Mouse (Mus musculus): ENCODE measurements around the gene Folr1. TPM values are rescaled to one million over a fixed set of nuclear protein-coding genes. Genes with fewer than 3 reads are reported as not detected.

Gene Folr1
- total RNA-seq, 1 experiment, result 536 TPM

- in situ Hi-C loops (cut with MboI; ENCODE audit: low sequenced_read_pairs in 2 of 2, unreplicated experiment in 2 of 2), result no loop called here
- TF ChIP-seq ZNF384 (IDR thresholded peaks at IDR 0.05; ENCODE audit: low read depth, low read length), result no peak
- Histone ChIP-seq H3K9me3 (ENCODE audit: control insufficient read depth, insufficient read depth, low read depth, low read length) (no peaks in the 10 kb centered on the region), H3K27ac (ENCODE audit: insufficient read depth, low read depth, low read length, poor library complexity, severe bottlenecking) (no peak overlapping the region), H3K36me3 (ENCODE audit: control insufficient read depth, insufficient read depth, low read length, poor library complexity, severe bottlenecking) (peaks cover 27% of the 10 kb centered on the region), H3K9ac (ENCODE audit: insufficient read depth, low read depth, low read length, poor library complexity, severe bottlenecking) (no peak overlapping the region), H3K4me3 (ENCODE audit: insufficient read depth in 1 of 2, low read depth in 1 of 2, low read length in 2 of 2, poor library complexity in 1 of 2, severe bottlenecking in 1 of 2) (no peak overlapping the region), H3K4me1 (ENCODE audit: control insufficient read depth in 2 of 2, insufficient read depth in 2 of 2, low read length in 2 of 2, poor library complexity in 1 of 2) (peaks cover 9 to 13% of the 10 kb centered on the region in 2 experiments; a peak in 3 of 4 replicates)
- no peak for DNase-seq (ENCODE audit: low read depth, low spot score)
Measured at GRCm38 (mm10) chr7:101862291-101862690, 8.3 kb downstream of the Folr1 start.

- Histone ChIP-seq H3K9me3 (ENCODE audit: control insufficient read depth, insufficient read depth, low read depth, low read length) (no peaks in the 10 kb centered on the region), H3K27ac (ENCODE audit: insufficient read depth, low read depth, low read length, poor library complexity, severe bottlenecking) (no peak overlapping the region), H3K4me1 (ENCODE audit: control insufficient read depth in 2 of 2, insufficient read depth in 2 of 2, low read length in 2 of 2, poor library complexity in 1 of 2) (peaks cover 5 to 9% of the 10 kb centered on the region in 2 experiments; a peak in 3 of 4 replicates), H3K4me3 (ENCODE audit: insufficient read depth in 1 of 2, low read depth in 1 of 2, low read length in 2 of 2, poor library complexity in 1 of 2, severe bottlenecking in 1 of 2) (no peak overlapping the region), H3K9ac (ENCODE audit: insufficient read depth, low read depth, low read length, poor library complexity, severe bottlenecking) (no peak overlapping the region), H3K36me3 (ENCODE audit: control insufficient read depth, insufficient read depth, low read length, poor library complexity, severe bottlenecking) (peaks cover 36% of the 10 kb centered on the region)
- TF ChIP-seq HCFC1 (IDR thresholded peaks at IDR 0.05; ENCODE audit: borderline replicate concordance, insufficient read depth, low read length) (no peak), MAFK (IDR thresholded peaks at IDR 0.05; ENCODE audit: insufficient read depth, low read depth, low read length) (peak; percentile 87), ZNF384 (IDR thresholded peaks at IDR 0.05; ENCODE audit: low read depth, low read length) (no peak)
- in situ Hi-C loops (cut with MboI; ENCODE audit: low sequenced_read_pairs in 2 of 2, unreplicated experiment in 2 of 2), result no loop called here
- no peak for DNase-seq (ENCODE audit: low read depth, low spot score)
Measured at GRCm38 (mm10) chr7:101860978-101861377, 9.6 kb downstream of the Folr1 start.

GRCm38 (mm10) chr7:101858362-101858761, 12.2 kb downstream of the Folr1 start:
- Histone ChIP-seq H3K4me3 (ENCODE audit: insufficient read depth in 1 of 2, low read depth in 1 of 2, low read length in 2 of 2, poor library complexity in 1 of 2, severe bottlenecking in 1 of 2) (no peak overlapping the region), H3K27ac (ENCODE audit: insufficient read depth, low read depth, low read length, poor library complexity, severe bottlenecking) (no peak overlapping the region), H3K4me1 (ENCODE audit: control insufficient read depth in 2 of 2, insufficient read depth in 2 of 2, low read length in 2 of 2, poor library complexity in 1 of 2) (peaks cover 0 to 2% of the 10 kb centered on the region in 2 experiments; a peak in 2 of 4 replicates), H3K9me3 (ENCODE audit: control insufficient read depth, insufficient read depth, low read depth, low read length) (no peaks in the 10 kb centered on the region), H3K36me3 (ENCODE audit: control insufficient read depth, insufficient read depth, low read length, poor library complexity, severe bottlenecking) (peaks cover 38% of the 10 kb centered on the region), H3K9ac (ENCODE audit: insufficient read depth, low read depth, low read length, poor library complexity, severe bottlenecking) (no peak overlapping the region)
- no peak for DNase-seq (ENCODE audit: low read depth, low spot score)
- TF ChIP-seq MAFK (IDR thresholded peaks at IDR 0.05; ENCODE audit: insufficient read depth, low read depth, low read length), result no peak
- no peak for TF ChIP-seq HCFC1 (IDR thresholded peaks at IDR 0.05; ENCODE audit: borderline replicate concordance, insufficient read depth, low read length)
- no peak for TF ChIP-seq CHD2 (IDR thresholded peaks at IDR 0.05; ENCODE audit: low read depth, low read length)
- no peak for TF ChIP-seq ZNF384 (IDR thresholded peaks at IDR 0.05; ENCODE audit: low read depth, low read length)
- no peak for TF ChIP-seq ZC3H11A (IDR thresholded peaks at IDR 0.05; ENCODE audit: borderline replicate concordance, low read depth, low read length)
- in situ Hi-C loops (cut with MboI; ENCODE audit: low sequenced_read_pairs in 2 of 2, unreplicated experiment in 2 of 2), result no loop called here

- DNase-seq (ENCODE audit: low read depth, low spot score), result no peak
- in situ Hi-C loops (cut with MboI; ENCODE audit: low sequenced_read_pairs in 2 of 2, unreplicated experiment in 2 of 2), result no loop called here
- TF ChIP-seq MAFK (IDR thresholded peaks at IDR 0.05; ENCODE audit: insufficient read depth, low read depth, low read length), result no peak
- TF ChIP-seq CHD2 (IDR thresholded peaks at IDR 0.05; ENCODE audit: low read depth, low read length), result no peak
- no peak for TF ChIP-seq HCFC1 (IDR thresholded peaks at IDR 0.05; ENCODE audit: borderline replicate concordance, insufficient read depth, low read length)
- TF ChIP-seq ZC3H11A (IDR thresholded peaks at IDR 0.05; ENCODE audit: borderline replicate concordance, low read depth, low read length), result no peak
- TF ChIP-seq ZNF384 (IDR thresholded peaks at IDR 0.05; ENCODE audit: low read depth, low read length), result no peak
- Histone ChIP-seq H3K9me3 (ENCODE audit: control insufficient read depth, insufficient read depth, low read depth, low read length) (no peaks in the 10 kb centered on the region), H3K4me3 (ENCODE audit: insufficient read depth in 1 of 2, low read depth in 1 of 2, low read length in 2 of 2, poor library complexity in 1 of 2, severe bottlenecking in 1 of 2) (no peak within 1 kb of the TSS), H3K27ac (ENCODE audit: insufficient read depth, low read depth, low read length, poor library complexity, severe bottlenecking) (no peak within 1 kb of the TSS), H3K4me1 (ENCODE audit: control insufficient read depth in 2 of 2, insufficient read depth in 2 of 2, low read length in 2 of 2, poor library complexity in 1 of 2) (no peaks in the 10 kb centered on the region; a peak in 2 of 4 replicates), H3K36me3 (ENCODE audit: control insufficient read depth, insufficient read depth, low read length, poor library complexity, severe bottlenecking) (peaks cover 33% of the 10 kb centered on the region), H3K9ac (ENCODE audit: insufficient read depth, low read depth, low read length, poor library complexity, severe bottlenecking) (no peak within 1 kb of the TSS)
Measured at GRCm38 (mm10) chr7:101857094-101857493, 13.5 kb downstream of the Folr1 start, which contains the start of gene Folr2. TSS of gene Folr2 (minus strand) at chr7:101857194.

GRCm38 (mm10) chr7:101853816-101854215, 16.8 kb downstream of the Folr1 start:
- no peaks in the 10 kb centered on the region for H3K9me3 ChIP-seq (ENCODE audit: control insufficient read depth, insufficient read depth, low read depth, low read length)
- H3K36me3 ChIP-seq (ENCODE audit: control insufficient read depth, insufficient read depth, low read length, poor library complexity, severe bottlenecking), result peaks cover 27% of the 10 kb centered on the region
- H3K4me1 ChIP-seq (ENCODE audit: control insufficient read depth in 2 of 2, insufficient read depth in 2 of 2, low read length in 2 of 2, poor library complexity in 1 of 2), result peaks cover 0 to under 1% of the 10 kb centered on the region in 2 experiments; a peak in 1 of 4 replicates
- no peak overlapping the region for H3K4me3 ChIP-seq (ENCODE audit: insufficient read depth in 1 of 2, low read depth in 1 of 2, low read length in 2 of 2, poor library complexity in 1 of 2, severe bottlenecking in 1 of 2)
- in situ Hi-C loops (cut with MboI; ENCODE audit: low sequenced_read_pairs in 2 of 2, unreplicated experiment in 2 of 2), result no loop called here
- DNase-seq (ENCODE audit: low read depth, low spot score), result no peak
- TF ChIP-seq ZC3H11A (IDR thresholded peaks at IDR 0.05; ENCODE audit: borderline replicate concordance, low read depth, low read length) (no peak), CHD2 (IDR thresholded peaks at IDR 0.05; ENCODE audit: low read depth, low read length) (no peak), HCFC1 (IDR thresholded peaks at IDR 0.05; ENCODE audit: borderline replicate concordance, insufficient read depth, low read length) (no peak), ZNF384 (IDR thresholded peaks at IDR 0.05; ENCODE audit: low read depth, low read length) (no peak), MAFK (IDR thresholded peaks at IDR 0.05; ENCODE audit: insufficient read depth, low read depth, low read length) (no peak)
- no peak overlapping the region for H3K9ac ChIP-seq (ENCODE audit: insufficient read depth, low read depth, low read length, poor library complexity, severe bottlenecking)
- no peak overlapping the region for H3K27ac ChIP-seq (ENCODE audit: insufficient read depth, low read depth, low read length, poor library complexity, severe bottlenecking)
